Mouse (Mus musculus) embryonic fibroblast, embryonic 13.5 days (primary cell): ENCODE measurements around the gene Gm43517.

ENCODE experiments used
- CTCF ChIP-seq: IDR thresholded peaks from 2 replicates; pipeline ENCODE4 v1.5.1; 2011; ENCODE audit warnings: mild to moderate bottlenecking, control low read depth, low read length, moderate library complexity, borderline replicate concordance; ENCODE audit not compliant: insufficient read depth
- POLR2A ChIP-seq: IDR thresholded peaks from 2 replicates; pipeline ENCODE4 v1.6.1; 2011; ENCODE audit warnings: low read depth, mild to moderate bottlenecking, control low read depth, low read length, moderate library complexity

- no peak for TF ChIP-seq CTCF
- no peak for TF ChIP-seq POLR2A
Measured at GRCm38 (mm10) chr12:49409833-49410232, 24.9 kb downstream of the Gm43517 start.
